Mouse (Mus musculus) neural tube, embryonic 14.5 days (tissue): Measurements from ENCODE around the gene Zfp189. TPM values are rescaled to one million over a fixed set of nuclear protein-coding genes. Genes with fewer than 3 reads are reported as not detected.

Source experiments
- ATAC-seq: fragments of 200-750 bp; cut with Nextera tagmentation; 2 replicates; pipeline ENCODE4 v1.8.0; 2017; ENCODE audit warnings: low read depth, mild to moderate bottlenecking, moderate TSS enrichment, moderate library complexity
- H3K27ac ChIP-seq: fragments of 300-500 bp; sonication (generic); 2 replicates; pipeline ENCODE4 v1.5.1; 2014; ENCODE audit warnings: low read depth, mild to moderate bottlenecking, control low read depth, low read length, moderate library complexity, mixed read lengths
- H3K27me3 ChIP-seq: fragments of 300-500 bp; sonication (generic); 2 replicates; pipeline ENCODE4 v1.6.1; 2014; ENCODE audit warnings: low read length; ENCODE audit not compliant: control insufficient read depth, insufficient read depth
- H3K36me3 ChIP-seq: fragments of 300-500 bp; sonication (generic); 2 replicates; pipeline ENCODE4 v1.6.1; 2014; ENCODE audit warnings: low read length, mixed read lengths; ENCODE audit not compliant: control insufficient read depth, insufficient read depth
- H3K4me1 ChIP-seq: fragments of 300-500 bp; sonication (generic); 2 replicates; pipeline ENCODE4 v1.6.1; 2014; ENCODE audit warnings: low read length; ENCODE audit not compliant: control insufficient read depth, insufficient read depth
- H3K4me2 ChIP-seq: fragments of 300-500 bp; sonication (generic); 2 replicates; pipeline ENCODE4 v1.6.1; 2014; ENCODE audit warnings: mild to moderate bottlenecking, low read depth, low read length, control low read depth
- H3K4me3 ChIP-seq: fragments of 300-500 bp; sonication (generic); 2 replicates; pipeline ENCODE4 v1.5.1; 2014; ENCODE audit warnings: low read depth, low read length, control low read depth, mixed read lengths
- H3K9ac ChIP-seq: fragments of 300-500 bp; sonication (generic); replicated peaks from 2 replicates; pipeline ENCODE4 v1.6.1; 2014; ENCODE audit warnings: low read depth, mild to moderate bottlenecking, control low read depth, low read length, mixed read lengths
- H3K9me3 ChIP-seq: fragments of 300-500 bp; sonication (generic); 2 replicates; pipeline ENCODE4 v1.6.1; 2016; ENCODE audit warnings: low read length; ENCODE audit not compliant: control insufficient read depth
- WGBS: fragments of 180-500 bp; shearing (Covaris S2); extraction: QIAGEN DNeasy Blood & Tissue Kit; methylation state at CpG from one replicate; pipeline ENCODE4 v1.1.7; 2014; 5-methylcytosine and 5-hydroxymethylcytosine counted together
- polyA plus RNA-seq: library from polyadenylated mRNA; unstranded; fragments of >200 nt; fragmentation: Nextera tagmentation; extraction: Ambion mirVana; gene quantifications from 2 replicates; pipeline ENCODE4 v1.2.1, GENCODE M21; 2014

Gene Zfp189
- polyA plus RNA-seq, 1 experiment from 2014 or later = 13.0 TPM

DNA sequence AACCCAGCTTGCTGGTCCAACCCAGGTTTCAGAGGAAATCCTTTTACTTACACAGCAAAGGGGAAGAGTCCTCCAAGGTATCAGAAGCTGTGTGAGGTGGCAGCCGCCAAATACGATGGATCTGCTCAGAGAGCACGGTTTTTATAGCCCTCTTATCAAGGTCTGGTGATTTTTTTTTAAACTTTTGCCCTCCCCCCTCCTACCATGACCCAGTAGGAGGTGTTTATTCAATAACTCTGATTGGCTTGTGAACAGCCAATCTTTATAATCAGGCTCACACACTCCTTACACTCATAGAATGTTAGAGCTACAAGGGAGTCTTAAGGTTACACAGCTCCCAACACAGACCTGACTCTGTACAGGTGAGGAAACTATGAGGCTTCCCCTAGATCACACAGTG lies 28.4 kb downstream of the Zfp189 start, which contains the start of gene Aldob:
TSS of gene Aldob (minus strand) at position 164 of the 400 bp plus-strand sequence.
- Histone ChIP-seq H3K27ac (no peak within 1 kb of the TSS), H3K4me3 (no peak within 1 kb of the TSS), H3K4me2 (no peak within 1 kb of the TSS), H3K9me3 (no peaks in the 10 kb centered on the region), H3K27me3 (no peaks in the 10 kb centered on the region), H3K4me1 (no peaks in the 10 kb centered on the region), H3K36me3 (no peaks in the 10 kb centered on the region), H3K9ac (no peak within 1 kb of the TSS)
- WGBS = 61% methylated on average over 3 of the region's 3 CpGs
- no peak for ATAC-seq

DNA sequence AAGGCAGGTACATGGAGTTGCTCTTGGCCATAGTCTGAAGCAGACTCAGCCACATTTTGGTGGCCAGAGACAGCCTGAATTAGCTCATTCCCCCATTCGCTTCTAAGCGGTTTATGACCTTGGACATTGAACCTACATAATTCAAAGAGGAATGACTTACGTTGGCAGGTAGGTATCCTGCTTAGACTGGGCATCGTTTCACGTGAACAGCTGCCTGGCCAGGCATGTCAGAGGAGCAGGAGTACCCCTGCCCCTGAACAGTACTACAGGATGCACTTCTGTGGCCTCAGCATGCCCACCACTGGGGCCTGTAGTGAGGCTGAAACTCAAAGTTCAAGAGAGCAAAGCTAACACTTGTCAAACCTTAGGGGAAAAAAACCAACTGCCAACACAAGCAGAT lies 32.4 kb downstream of the Zfp189 start:
- no peak overlapping the region for H3K9ac ChIP-seq
- H3K4me2 ChIP-seq = no peak overlapping the region
- H3K27ac ChIP-seq = no peak overlapping the region
- no peak overlapping the region for H3K4me3 ChIP-seq
- H3K27me3 ChIP-seq = no peaks in the 10 kb centered on the region
- 80% methylated on average over 5 of the region's 5 CpGs for WGBS
- no peaks in the 10 kb centered on the region for H3K9me3 ChIP-seq
- no peaks in the 10 kb centered on the region for H3K36me3 ChIP-seq
- no peaks in the 10 kb centered on the region for H3K4me1 ChIP-seq
- no peak for ATAC-seq

DNA sequence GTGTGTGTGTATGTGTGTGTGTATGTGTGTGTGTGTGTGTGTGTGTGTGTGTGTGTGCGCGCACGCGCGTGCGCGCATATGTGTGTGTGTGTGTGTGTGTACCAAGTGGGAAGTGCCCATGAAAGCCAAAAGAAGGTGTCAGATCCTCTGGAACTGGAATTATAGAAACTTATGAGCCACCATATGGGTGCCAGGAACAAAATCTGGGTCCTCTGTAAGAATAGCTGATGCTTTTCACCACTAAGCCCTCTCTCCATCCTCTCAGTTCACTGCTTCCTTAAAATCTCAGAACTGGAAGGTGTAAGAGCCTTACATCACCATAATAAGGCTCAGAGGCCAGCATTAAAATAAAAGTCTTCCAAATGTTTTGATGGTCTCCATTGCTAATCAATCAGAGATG lies 36.4 kb downstream of the Zfp189 start:
- H3K9me3 ChIP-seq = no peaks in the 10 kb centered on the region
- ATAC-seq = no peak
- H3K4me3 ChIP-seq = no peak overlapping the region
- H3K4me2 ChIP-seq = no peak overlapping the region
- H3K4me1 ChIP-seq = no peaks in the 10 kb centered on the region
- H3K36me3 ChIP-seq = no peaks in the 10 kb centered on the region
- no peak overlapping the region for H3K27ac ChIP-seq
- no peak overlapping the region for H3K9ac ChIP-seq
- no peaks in the 10 kb centered on the region for H3K27me3 ChIP-seq
- WGBS = 84% methylated on average over 7 of the region's 7 CpGs

DNA sequence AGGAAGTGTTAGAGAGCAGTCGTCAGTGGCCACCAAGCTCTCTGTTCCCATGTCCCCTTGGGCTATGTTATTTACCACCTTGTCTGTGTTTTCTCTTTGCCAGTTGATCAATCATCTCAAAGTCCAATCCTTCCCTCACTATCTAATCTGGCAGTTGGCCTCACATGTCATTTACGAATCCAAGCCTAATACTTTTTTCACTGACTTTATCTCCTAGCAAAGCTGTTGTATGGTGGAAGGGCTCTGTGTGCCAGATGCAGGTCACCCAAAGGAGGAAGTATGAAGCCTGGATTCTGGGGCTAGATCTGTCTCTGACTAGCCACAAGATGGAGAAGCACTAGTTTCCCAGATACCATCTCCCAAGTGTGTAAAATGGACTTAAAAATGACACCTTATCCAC lies 37.2 kb downstream of the Zfp189 start:
- no peak overlapping the region for H3K27ac ChIP-seq
- WGBS = 81% methylated on average over 2 of the region's 2 CpGs
- no peaks in the 10 kb centered on the region for H3K36me3 ChIP-seq
- H3K9me3 ChIP-seq = no peaks in the 10 kb centered on the region
- H3K4me3 ChIP-seq = no peak overlapping the region
- no peak for ATAC-seq
- H3K27me3 ChIP-seq = no peaks in the 10 kb centered on the region
- no peak overlapping the region for H3K4me2 ChIP-seq
- no peaks in the 10 kb centered on the region for H3K4me1 ChIP-seq
- H3K9ac ChIP-seq = no peak overlapping the region

DNA sequence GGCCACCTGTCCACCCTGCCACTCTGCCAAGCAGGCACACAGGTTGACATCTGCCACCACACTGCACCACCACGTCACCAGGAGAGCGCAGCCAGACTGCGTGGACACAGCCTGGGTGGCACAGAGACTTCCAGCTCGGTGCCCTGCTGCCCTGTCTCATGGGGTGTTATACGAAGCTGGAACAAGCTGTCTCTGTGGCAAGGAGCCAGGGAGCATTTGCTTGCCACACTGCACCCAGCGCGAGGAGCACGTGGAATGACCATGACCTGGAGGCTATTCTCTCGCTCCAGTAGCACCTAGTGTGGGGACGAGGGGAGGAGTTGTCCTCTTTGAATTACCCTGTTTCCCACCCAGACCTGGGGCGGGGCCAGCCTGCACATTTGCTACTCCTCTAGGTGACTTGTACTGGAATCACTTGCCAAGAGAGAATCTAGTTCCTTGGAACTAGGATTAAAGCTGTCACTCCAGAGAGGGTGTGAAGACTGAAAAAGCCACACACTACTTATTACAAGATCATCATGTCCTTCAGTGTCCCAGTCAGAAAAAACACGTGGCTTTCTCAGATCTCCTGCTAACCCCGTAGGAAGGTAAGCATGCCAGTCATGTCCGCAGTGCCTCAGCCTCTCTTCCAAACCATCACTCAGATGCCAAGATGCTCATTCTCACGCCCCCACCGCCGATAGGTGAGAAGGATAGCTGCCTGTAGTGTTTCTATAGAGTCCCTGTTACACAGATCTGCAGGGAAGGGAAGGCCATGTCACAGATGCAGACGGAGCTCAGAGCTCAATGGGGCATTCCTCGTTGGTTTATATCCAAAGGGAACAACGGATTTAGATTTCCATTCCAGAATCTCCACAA lies 39.2 kb downstream of the Zfp189 start:
- Histone ChIP-seq H3K4me2 (no peak overlapping the region), H3K36me3 (no peaks in the 10 kb centered on the region), H3K27ac (no peak overlapping the region), H3K4me3 (no peak overlapping the region), H3K9ac (no peak overlapping the region), H3K4me1 (no peaks in the 10 kb centered on the region), H3K27me3 (no peaks in the 10 kb centered on the region), H3K9me3 (no peaks in the 10 kb centered on the region)
- WGBS = 68% methylated on average over 20 of the region's 20 CpGs
- ATAC-seq = peak; percentile 49; the same call in 1 of the 2 replicates

DNA sequence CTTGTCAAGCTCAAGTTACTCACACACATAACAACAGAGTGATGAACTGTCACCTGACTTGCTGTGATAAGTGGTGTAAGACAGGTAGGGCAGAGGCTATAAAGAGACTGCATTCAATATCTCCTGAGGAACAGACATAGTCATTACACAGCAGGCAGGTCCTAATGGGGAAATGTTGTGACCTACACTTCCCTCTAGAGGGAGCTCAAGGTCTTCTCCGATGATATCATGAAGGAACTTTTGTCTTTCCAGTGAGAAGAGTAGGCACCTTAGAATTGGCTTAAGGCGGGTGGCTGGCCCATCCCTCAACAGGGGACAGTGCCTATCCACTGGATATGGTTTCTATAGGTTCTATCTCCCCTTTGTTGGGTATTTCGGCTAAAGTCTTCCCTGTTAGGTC lies 46.6 kb downstream of the Zfp189 start:
- no peak overlapping the region for H3K4me3 ChIP-seq
- no peak overlapping the region for H3K27ac ChIP-seq
- no peaks in the 10 kb centered on the region for H3K27me3 ChIP-seq
- no peaks in the 10 kb centered on the region for H3K36me3 ChIP-seq
- peak; percentile 89 for ATAC-seq
- no peak overlapping the region for H3K9ac ChIP-seq
- H3K4me2 ChIP-seq = no peak overlapping the region
- H3K4me1 ChIP-seq = no peaks in the 10 kb centered on the region
- H3K9me3 ChIP-seq = no peaks in the 10 kb centered on the region
- WGBS = 24% methylated on average over 3 of the region's 3 CpGs

DNA sequence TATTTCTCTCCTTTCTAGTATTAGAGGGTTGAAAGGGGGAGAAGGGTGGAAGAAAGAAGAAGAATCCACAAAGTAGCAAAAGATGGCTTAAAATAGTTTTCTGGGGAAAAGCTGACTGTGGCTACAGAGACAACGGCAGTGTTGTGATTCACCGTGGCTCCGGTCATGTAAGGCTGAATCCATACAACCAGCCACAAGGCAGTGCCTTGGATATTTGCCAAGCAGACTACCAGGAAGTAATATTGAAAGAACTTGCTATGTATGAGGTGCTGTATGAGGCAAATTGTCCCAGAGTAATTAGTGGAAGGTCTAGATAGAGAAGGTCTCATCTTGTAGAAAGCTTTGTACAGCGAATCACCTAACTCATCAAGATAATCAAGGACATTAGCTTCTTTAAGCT lies 51.2 kb downstream of the Zfp189 start:
- H3K27ac ChIP-seq = no peak overlapping the region
- WGBS = 83% methylated on average over 4 of the region's 4 CpGs
- no peaks in the 10 kb centered on the region for H3K4me1 ChIP-seq
- no peak overlapping the region for H3K4me2 ChIP-seq
- no peaks in the 10 kb centered on the region for H3K27me3 ChIP-seq
- no peak for ATAC-seq
- H3K9ac ChIP-seq = no peak overlapping the region
- H3K4me3 ChIP-seq = no peak overlapping the region
- H3K9me3 ChIP-seq = no peaks in the 10 kb centered on the region
- H3K36me3 ChIP-seq = no peaks in the 10 kb centered on the region

Other genes with a start within 250 kb of the Zfp189 start
- not detected in 2 replicates for gene Acnat2, start 113.0 kb upstream of the Zfp189 start, polyA plus RNA-seq
- gene Acnat1, start 47.3 kb upstream of the Zfp189 start, polyA plus RNA-seq = not detected in 2 replicates
- gene Baat, start 14.6 kb upstream of the Zfp189 start, polyA plus RNA-seq = not detected in 2 replicates
- 79.1 and 83.1 TPM in 2 replicates for gene Mrpl50, start 83 bp upstream of the Zfp189 start, polyA plus RNA-seq
- 0.45 and 0.91 TPM in 2 replicates for gene Aldob, start 28.4 kb downstream of the Zfp189 start, polyA plus RNA-seq
- gene Tmem246, start 76.7 kb downstream of the Zfp189 start, polyA plus RNA-seq = 111 and 138 TPM in 2 replicates
- 63.0 and 66.7 TPM in 2 replicates for gene Rnf20, start 110.8 kb downstream of the Zfp189 start, polyA plus RNA-seq
- 0.96 and 1.0 TPM in 2 replicates for gene Ppp3r2, start 160.8 kb downstream of the Zfp189 start, polyA plus RNA-seq